Mouse (Mus musculus) testis, postnatal 10 days (tissue): ENCODE measurements around the gene 2010005H15Rik.
"Not testable (repeated sequence)": the region's sequence is repeated elsewhere in the genome, so short reads cannot be mapped to it uniquely, and the experiment has no call there.

Experiments
- DNase-seq: peaks from one replicate; pipeline ENCODE4 v3.0.0; 2021; ENCODE audit warnings: low spot score

The 2010005H15Rik gene

GRCm38 (mm10) chr16:36221168-36221567 is at the start of gene 2010005H15Rik:
Gene 2010005H15Rik, plus strand, starts transcription at chr16:36221468.
- DNase-seq = not testable (repeated sequence)

GRCm38 (mm10) chr16:36176108-36176507 is 45.2 kb upstream of the 2010005H15Rik start:
- DNase-seq = no peak

GRCm38 (mm10) chr16:36179910-36180309 is 41.4 kb upstream of the 2010005H15Rik start:
- no peak for DNase-seq

GRCm38 (mm10) chr16:36183912-36184311 is 37.4 kb upstream of the 2010005H15Rik start, which contains the start of gene Gm5483:
Gene Gm5483, plus strand, starts transcription at chr16:36184212.
- DNase-seq = not testable (repeated sequence)

- DNase-seq = no peak
Measured at GRCm38 (mm10) chr16:36199226-36199625, 22.0 kb upstream of the 2010005H15Rik start.

- DNase-seq = no peak
Measured at GRCm38 (mm10) chr16:36203846-36204245, 17.4 kb upstream of the 2010005H15Rik start.

- not testable (repeated sequence) for DNase-seq
Measured at GRCm38 (mm10) chr16:36205684-36206083, 15.6 kb upstream of the 2010005H15Rik start.

GRCm38 (mm10) chr16:36209967-36210453 is 11.3 kb upstream of the 2010005H15Rik start, which contains the start of gene Gm5416:
Gene Gm5416, plus strand, starts transcription at chr16:36210403.
- DNase-seq = no peak

GRCm38 (mm10) chr16:36260585-36260984 is 39.3 kb downstream of the 2010005H15Rik start:
- not testable (repeated sequence) for DNase-seq

GRCm38 (mm10) chr16:36276796-36277195 is 55.5 kb downstream of the 2010005H15Rik start, which contains the start of gene Stfa1:
Gene Stfa1, plus strand, starts transcription at chr16:36276951.
- DNase-seq = not testable (repeated sequence)

- DNase-seq = no peak
Measured at GRCm38 (mm10) chr16:36289140-36289539, 67.9 kb downstream of the 2010005H15Rik start.
